Mouse (Mus musculus) heart, adult 2 months (tissue): ENCODE data around the gene Alox15. TPM values are rescaled to one million over a fixed set of nuclear protein-coding genes. Genes with fewer than 3 reads are reported as not detected.
A peak's percentile ranks its signal among the peaks of the same experiment; 100 is the strongest.

Experiments
- DNase-seq, 2 experiments: peaks; one replicate each; pipeline ENCODE4 v3.0.0; 2021
- H3K27ac ChIP-seq: fragments of 200-600 bp; 2 replicates; pipeline ENCODE4 v1.8.1; 2022
- H3K27me3 ChIP-seq: fragments of 200-500 bp; 2 replicates; pipeline ENCODE4 v1.6.1; 2012; ENCODE audit warnings: mild to moderate bottlenecking, low read length, inconsistent platforms, mixed read lengths; ENCODE audit not compliant: control insufficient read depth, insufficient read depth
- H3K36me3 ChIP-seq: fragments of 200-500 bp; 2 replicates; pipeline ENCODE4 v1.6.1; 2012; ENCODE audit warnings: low read length, inconsistent platforms; ENCODE audit not compliant: control insufficient read depth, insufficient read depth
- H3K4me1 ChIP-seq: fragments of 200-500 bp; 2 replicates; pipeline ENCODE4 v1.6.1; 2011; ENCODE audit warnings: low read length; ENCODE audit not compliant: control insufficient read depth, insufficient read depth
- H3K4me3 ChIP-seq: fragments of 200-600 bp; 2 replicates; pipeline ENCODE4 v1.8.1; 2022
- H3K79me2 ChIP-seq: fragments of 200-500 bp; replicated peaks from 2 replicates; pipeline ENCODE4 v1.6.1; 2012; ENCODE audit warnings: mild to moderate bottlenecking, inconsistent platforms, low read length, moderate library complexity, mixed read lengths; ENCODE audit not compliant: control insufficient read depth, insufficient read depth
- H3K9ac ChIP-seq: fragments of 200-500 bp; 2 replicates; pipeline ENCODE4 v1.6.1; 2012; ENCODE audit warnings: low read depth, mild to moderate bottlenecking, control low read depth, inconsistent platforms, low read length, mixed read lengths
- CTCF ChIP-seq: fragments of 200-600 bp; IDR thresholded peaks from 2 replicates; pipeline ENCODE4 v1.8.1; 2022; ENCODE audit warnings: antibody characterized with exemption, mild to moderate bottlenecking, moderate library complexity
- EP300 ChIP-seq: fragments of 200-500 bp; IDR thresholded peaks from 2 replicates; pipeline ENCODE4 v1.6.1; 2011; ENCODE audit warnings: low read depth, low read length, control low read depth; ENCODE audit not compliant: insufficient read depth
- POLR2A ChIP-seq: fragments of 200-500 bp; IDR thresholded peaks from 2 replicates; pipeline ENCODE4 v1.6.1; 2011; ENCODE audit warnings: mild to moderate bottlenecking, low read depth, low read length, control low read depth; ENCODE audit not compliant: insufficient read depth
- WGBS: fragments of 180-500 bp; shearing (Covaris S2); methylation state at CpG from one replicate; pipeline ENCODE4 v1.1.7; 2018; 5-methylcytosine and 5-hydroxymethylcytosine counted together
- intact Hi-C: fragments of 180-260 bp; cut with DNase I; formaldehyde crosslinking; loops from one replicate; pipeline ENCODE4 v1.15.1; 2025
- polyA plus RNA-seq: library from polyadenylated mRNA; depleted of rRNA; stranded (reverse); fragments of >200 nt; gene quantifications from 2 replicates; pipeline ENCODE4 v1.2.3, GENCODE M21; 2012
- total RNA-seq, 2 experiments: library from RNA; stranded (reverse); gene quantifications; 2 replicates each; pipeline ENCODE4 v1.2.3; 2021

The Alox15 gene
- total and polyA plus RNA-seq, 3 experiments, result 2.9 to 13.7 (median 5.5) TPM

DNA sequence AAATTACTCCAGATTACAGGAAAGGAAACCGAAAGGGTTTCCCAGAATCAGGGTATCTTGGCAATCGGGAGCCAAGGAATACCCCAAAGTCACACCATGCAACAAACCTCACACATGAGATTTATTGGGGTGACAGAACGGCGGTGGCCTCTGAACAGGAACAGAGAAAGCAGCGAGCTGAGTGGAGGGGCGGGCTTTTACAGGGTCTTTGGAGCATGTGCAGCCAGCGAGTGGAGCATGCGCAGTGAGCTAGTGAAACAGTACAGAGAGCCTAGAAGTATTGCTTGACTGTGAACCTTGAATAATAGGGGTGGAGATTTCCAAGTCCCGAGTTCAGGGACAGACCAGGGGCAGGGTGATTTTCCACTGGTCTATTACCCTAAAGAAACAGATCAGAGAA is 3.2 kb downstream of the Alox15 start:
- H3K4me1 ChIP-seq, result no peaks in the 10 kb centered on the region
- 78% methylated on average over 9 of the region's 9 CpGs for WGBS
- H3K36me3 ChIP-seq, result no peaks in the 10 kb centered on the region
- H3K4me3 ChIP-seq, result no peak overlapping the region
- intact Hi-C loops, result no loop called here
- H3K79me2 ChIP-seq, result no peaks in the 10 kb centered on the region
- no peak overlapping the region for H3K27ac ChIP-seq
- H3K9ac ChIP-seq, result no peak overlapping the region
- DNase-seq, result no peak
- TF ChIP-seq EP300 (no peak), POLR2A (no peak)
- H3K27me3 ChIP-seq, result peaks cover 4% of the 10 kb centered on the region

DNA sequence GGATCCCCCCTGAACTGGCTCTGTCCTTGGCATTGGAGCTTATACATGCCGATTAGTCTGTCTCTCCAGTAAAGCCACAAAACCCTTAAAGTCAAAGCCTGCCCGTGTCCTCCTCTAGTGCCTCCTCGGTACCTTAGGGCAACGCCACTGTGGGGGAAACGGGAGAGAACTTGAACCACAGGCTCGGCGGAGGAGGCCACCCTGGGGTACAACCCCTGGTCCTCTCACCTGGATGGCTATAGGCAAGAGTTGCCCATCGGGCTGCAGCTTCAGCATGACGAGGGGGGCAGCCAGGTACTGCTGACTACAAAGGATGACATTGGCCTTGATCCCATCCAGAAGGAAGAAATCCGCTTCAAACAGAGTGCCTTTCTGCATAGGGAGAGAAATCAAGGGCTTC is 4.0 kb downstream of the Alox15 start:
- intact Hi-C loops, result no loop called here

DNA sequence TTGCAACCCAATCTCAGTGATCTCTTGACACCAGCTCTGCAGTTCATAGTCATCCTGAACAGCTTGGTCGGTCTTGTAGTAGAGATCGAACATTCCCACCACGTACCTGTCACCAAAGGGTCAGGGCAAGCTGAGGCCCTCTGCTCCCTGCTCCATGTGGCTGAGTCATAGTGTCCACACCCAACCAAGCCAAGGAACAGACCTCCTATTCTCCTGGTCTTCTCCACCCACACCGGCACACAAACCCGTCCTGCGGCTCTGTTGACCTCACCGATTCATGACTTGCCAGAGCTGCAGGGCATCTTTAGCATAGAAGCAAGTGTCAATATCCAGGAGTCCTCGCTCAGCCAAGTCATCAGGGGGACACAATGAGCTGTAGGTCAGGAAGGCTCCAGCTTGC is 6.3 kb downstream of the Alox15 start:
- H3K4me1 ChIP-seq, result no peaks in the 10 kb centered on the region
- no peak overlapping the region for H3K27ac ChIP-seq
- intact Hi-C loops, result no loop called here

More for the DNA sequence above, 4.0 kb downstream of the Alox15 start:
- H3K9ac ChIP-seq, result no peak overlapping the region
- no peak overlapping the region for H3K27ac ChIP-seq
- WGBS, result 76% methylated on average over 10 of the region's 10 CpGs
- DNase-seq, result no peak
- H3K36me3 ChIP-seq, result no peaks in the 10 kb centered on the region
- H3K79me2 ChIP-seq, result no peaks in the 10 kb centered on the region
- H3K4me1 ChIP-seq, result no peaks in the 10 kb centered on the region
- H3K4me3 ChIP-seq, result no peak overlapping the region
- TF ChIP-seq POLR2A (no peak), EP300 (no peak), CTCF (no peak)
- H3K27me3 ChIP-seq, result no peaks in the 10 kb centered on the region; the same call in 1 of the 2 replicates

DNA sequence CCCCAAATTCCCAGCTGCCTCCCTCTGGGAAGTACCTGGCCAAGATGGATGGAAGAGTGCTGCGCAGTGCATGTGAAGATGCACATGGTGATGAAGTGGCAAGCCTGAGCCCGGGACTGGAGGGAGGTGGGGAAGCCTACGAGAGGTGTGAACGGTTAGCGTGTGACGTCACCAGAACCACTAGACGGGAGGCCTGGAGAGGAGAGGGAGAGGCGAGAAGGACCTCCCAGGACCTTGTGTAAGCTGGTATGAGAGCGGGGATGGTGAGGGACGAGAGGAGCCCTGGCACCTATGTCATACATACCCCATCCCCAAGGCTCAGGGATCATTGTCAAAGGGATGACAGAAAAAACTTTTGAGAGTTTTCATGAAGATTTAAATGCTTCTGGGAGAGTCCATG is 6.8 kb downstream of the Alox15 start:
- Histone ChIP-seq H3K36me3 (no peaks in the 10 kb centered on the region), H3K27me3 (no peaks in the 10 kb centered on the region; the same call in 1 of the 2 replicates), H3K4me3 (no peak overlapping the region), H3K9ac (no peak overlapping the region), H3K79me2 (no peaks in the 10 kb centered on the region), H3K27ac (no peak overlapping the region), H3K4me1 (no peaks in the 10 kb centered on the region)
- TF ChIP-seq CTCF, result no peak
- no peak for TF ChIP-seq EP300
- no peak for TF ChIP-seq POLR2A
- intact Hi-C loops, result no loop called here
- WGBS, result 62% methylated on average over 10 of the region's 10 CpGs
- DNase-seq, result no peak

More for the DNA sequence above, 6.3 kb downstream of the Alox15 start:
- TF ChIP-seq EP300 (no peak), CTCF (no peak), POLR2A (no peak)
- H3K36me3 ChIP-seq, result no peaks in the 10 kb centered on the region
- H3K27me3 ChIP-seq, result no peaks in the 10 kb centered on the region; the same call in 1 of the 2 replicates
- H3K4me3 ChIP-seq, result no peak overlapping the region
- H3K9ac ChIP-seq, result no peak overlapping the region
- 88% methylated on average over 8 of the region's 8 CpGs for WGBS
- no peak for DNase-seq
- H3K79me2 ChIP-seq, result no peaks in the 10 kb centered on the region

DNA sequence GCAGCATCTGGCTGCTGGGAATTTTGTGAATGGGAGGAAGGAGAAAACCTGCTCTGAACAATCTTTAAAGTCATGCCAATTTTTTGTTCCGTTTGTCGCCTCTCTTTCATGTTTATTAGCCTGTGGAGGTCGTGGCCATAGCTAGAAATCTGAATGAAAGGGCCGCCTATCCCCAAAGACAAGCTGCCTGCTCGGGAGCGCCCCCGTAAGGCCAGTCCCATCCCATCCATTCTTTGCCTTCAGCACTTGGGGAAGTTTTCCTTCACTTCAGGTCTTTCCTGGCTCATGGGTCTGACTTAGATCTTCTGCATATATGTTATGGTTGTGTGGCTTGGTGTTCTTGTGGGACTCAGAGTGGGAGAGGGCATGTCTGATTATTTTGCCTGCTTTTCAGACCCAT is 12.3 kb downstream of the Alox15 start:
- DNase-seq, result no peak
- no peaks in the 10 kb centered on the region for H3K27me3 ChIP-seq
- no peak overlapping the region for H3K27ac ChIP-seq
- no peak for TF ChIP-seq POLR2A
- no peak for TF ChIP-seq EP300
- H3K4me1 ChIP-seq, result no peaks in the 10 kb centered on the region
- WGBS, result 25% methylated on average over 7 of the region's 7 CpGs
- no peaks in the 10 kb centered on the region for H3K36me3 ChIP-seq
- H3K9ac ChIP-seq, result no peak overlapping the region
- H3K4me3 ChIP-seq, result no peak overlapping the region
- intact Hi-C loops, result no loop called here
- no peaks in the 10 kb centered on the region for H3K79me2 ChIP-seq

DNA sequence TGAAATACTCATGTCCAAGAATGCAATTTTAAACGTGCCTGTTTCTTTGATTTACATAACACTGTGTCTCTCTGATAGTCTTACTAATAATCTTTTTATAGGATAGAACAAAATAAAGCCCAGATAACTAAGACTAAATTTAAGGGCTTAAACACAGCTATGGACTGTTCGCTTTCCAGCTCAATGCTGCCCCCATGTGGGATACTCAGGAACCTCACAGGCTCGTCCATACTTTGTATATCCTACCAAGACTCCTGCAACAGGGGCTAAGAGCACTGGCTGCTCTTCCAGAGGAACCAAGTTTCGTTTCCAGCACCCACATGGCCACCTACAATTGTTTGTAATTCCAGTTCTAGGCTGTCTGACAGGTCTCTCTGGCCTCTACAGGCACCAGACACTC is 17.4 kb downstream of the Alox15 start:
- Histone ChIP-seq H3K79me2 (no peaks in the 10 kb centered on the region), H3K36me3 (no peaks in the 10 kb centered on the region), H3K9ac (no peak overlapping the region), H3K27ac (no peak overlapping the region), H3K4me3 (no peak overlapping the region), H3K27me3 (no peaks in the 10 kb centered on the region), H3K4me1 (no peaks in the 10 kb centered on the region)
- intact Hi-C loops, result no loop called here
- peak; percentile 25 to 36 for DNase-seq
- TF ChIP-seq EP300, result no peak
- TF ChIP-seq POLR2A, result no peak
- TF ChIP-seq CTCF, result peak; percentile 76
- 23% methylated on average over 4 of the region's 4 CpGs for WGBS
